Mouse (Mus musculus) v-Abl transformed pro-B cells (cell line): Measurements from ENCODE around the gene Setdb1.
"Not testable (repeated sequence)": the region's sequence is repeated elsewhere in the genome, so short reads cannot be mapped to it uniquely, and the experiment has no call there.

ENCODE experiments used
- in situ Hi-C, 2 experiments: fragments of 400-800 bp; cut with MboI; formaldehyde crosslinking; loops; one replicate each; pipeline ENCODE4 v1.15.1; 2025; ENCODE audit not compliant: unreplicated experiment in 2 of 2

Setdb1 gene

DNA sequence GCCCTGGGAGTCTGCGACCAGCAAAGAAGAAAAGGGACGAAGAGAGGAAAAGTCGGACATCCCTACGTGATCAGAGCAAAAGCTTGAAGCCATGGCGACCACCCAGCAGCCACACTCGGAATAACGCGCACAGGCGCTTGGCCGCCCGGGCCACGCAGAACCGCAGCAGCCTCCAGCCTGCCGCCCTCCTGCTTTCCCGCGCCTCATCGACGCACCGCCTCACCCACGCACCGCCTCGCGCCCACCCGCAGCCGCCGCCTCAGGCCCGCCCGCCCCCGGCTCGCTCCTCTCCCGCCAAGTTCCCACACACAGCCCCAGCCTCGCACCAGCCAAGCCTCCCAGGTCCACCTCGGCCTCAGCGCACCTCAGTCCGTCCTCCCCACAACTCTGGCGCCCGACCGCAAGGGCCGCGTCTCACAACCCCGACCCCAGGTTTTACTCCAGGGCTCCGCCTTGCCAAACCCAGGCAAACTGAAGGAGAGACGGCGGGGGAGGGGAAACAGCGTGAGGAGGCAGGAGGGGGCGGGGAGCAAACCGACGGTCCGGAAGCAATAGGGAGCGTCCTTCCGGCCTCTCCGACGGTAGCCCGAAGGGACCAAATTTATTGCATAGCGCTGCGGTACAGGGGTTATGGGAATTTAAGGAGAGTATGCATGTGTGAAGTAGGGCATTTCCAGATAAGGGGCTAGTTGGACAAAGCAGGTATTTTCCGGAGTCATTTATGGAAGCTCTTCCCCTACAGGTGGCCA, at the start of gene Setdb1:
Gene Setdb1, minus strand, starts transcription at position 502 of the 749 bp plus-strand sequence.
- in situ Hi-C loops: not testable (repeated sequence)

DNA sequence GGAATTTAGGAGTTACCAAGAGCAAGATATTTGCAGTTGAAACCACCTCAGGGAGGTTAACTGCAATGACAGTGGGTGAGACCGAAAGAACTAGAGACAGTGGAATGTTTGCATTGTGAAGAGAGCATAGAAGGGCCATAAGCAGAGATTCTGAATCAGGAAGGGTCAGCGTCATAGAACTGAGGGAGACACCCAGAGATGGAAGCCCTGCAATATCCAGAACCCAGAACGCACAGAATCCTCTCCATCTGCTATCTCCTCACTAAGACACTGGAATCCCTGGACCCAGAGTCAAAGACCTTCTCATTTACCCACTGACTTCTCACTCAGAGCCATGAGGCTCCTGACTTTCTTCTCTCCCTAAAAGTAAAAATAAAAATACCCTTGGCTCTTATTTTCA, 45.7 kb upstream of the Setdb1 start, which contains the start of gene 4930558C23Rik:
Gene 4930558C23Rik, minus strand, starts transcription at position 101 of the 400 bp plus-strand sequence.
- in situ Hi-C loops: no loop called here

DNA sequence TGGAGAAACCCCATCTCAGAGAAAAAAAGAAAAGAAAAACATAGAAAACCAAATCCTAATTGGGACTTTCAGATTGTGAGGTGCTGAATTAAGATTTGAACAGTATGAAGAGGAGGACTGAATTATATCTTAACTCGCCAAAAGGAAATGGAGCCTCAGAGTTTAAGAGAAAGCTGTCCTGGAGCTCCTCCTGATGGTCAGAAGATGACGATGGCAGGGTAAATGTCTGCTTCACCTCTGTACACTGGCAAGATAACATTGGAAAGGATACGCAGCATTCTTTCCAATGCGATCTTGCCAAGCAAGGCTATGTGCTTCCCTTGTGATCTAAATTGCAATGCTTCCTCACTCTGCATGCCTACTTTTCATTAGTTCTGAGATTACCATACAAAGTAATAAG, 37.4 kb upstream of the Setdb1 start:
- in situ Hi-C loops: no loop called here

DNA sequence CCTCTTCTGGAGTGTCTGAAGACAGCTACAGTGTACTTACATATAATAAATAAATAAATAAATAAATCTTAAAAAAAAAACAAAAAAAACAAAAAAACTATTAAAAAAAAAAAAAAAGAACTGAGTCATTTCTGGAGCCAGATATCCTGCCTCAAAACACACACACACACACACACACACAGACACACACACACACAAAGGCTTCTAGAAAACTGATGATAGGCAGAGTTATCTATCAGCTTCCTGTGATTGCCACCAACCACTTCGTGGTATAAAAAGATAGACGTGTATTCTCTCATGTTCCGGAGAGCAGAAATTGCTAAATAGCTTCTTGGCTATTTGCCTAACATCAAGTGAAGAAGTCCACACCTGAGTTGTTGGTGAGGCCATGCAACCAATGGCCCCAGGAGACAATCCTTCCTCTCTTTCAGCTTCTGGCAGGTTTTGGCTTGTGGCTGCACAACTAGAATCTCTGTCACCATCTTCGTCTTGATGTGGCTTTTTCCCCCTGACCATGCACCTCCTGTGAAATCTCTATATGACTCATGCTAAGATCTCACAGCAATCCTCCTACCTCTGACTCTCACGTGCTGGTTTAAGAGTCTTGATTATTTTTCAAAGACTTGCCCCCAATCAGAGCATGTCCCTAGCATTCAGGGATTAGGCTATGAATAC, 28.5 kb upstream of the Setdb1 start:
- in situ Hi-C loops: no loop called here

DNA sequence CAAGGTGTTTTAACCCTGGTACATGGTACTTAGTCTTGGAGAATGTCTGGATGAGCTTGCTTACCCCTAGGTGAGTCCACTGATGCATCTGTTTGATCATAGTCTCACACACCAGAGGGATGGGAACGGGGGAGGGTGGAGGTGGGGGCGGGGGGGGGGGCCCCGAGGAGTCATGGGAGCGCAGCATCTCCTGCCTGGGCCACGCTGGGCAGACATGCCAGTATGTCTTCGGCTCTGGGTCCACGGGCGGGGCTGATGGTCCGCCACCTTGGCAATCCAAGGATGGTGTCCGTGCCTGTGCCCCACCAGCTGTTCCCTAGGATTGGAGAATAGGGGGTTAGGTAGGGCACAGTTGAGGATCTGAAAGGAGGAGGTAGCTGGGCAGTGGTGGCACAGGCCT, 16.2 kb upstream of the Setdb1 start:
- in situ Hi-C loops: loop anchor here in 1 of 2 experiments (5.0 kb wide), 1 partner anchor 34 kb away; no protein-coding TSS in a partner anchor

DNA sequence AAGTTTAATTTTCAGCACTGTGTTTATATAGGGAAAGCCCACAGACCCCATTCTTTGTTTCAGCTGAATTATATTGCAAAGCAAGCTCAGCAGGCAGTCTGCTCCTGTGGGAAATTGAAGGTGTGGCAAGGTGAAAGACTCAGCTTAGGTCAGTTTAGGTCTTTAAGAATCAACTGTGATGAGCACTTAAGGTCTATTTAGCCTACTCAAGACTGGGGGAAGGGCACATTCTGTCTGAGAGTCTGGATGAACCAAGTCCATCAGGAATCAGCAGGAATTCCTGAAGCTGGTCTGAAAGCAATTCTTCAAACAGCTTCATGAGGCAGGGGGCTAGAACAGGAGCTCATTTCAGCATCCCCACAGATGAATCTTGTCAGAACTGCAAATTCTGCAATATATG, 13.1 kb upstream of the Setdb1 start:
- in situ Hi-C loops: loop anchor here in 1 of 2 experiments (5.0 kb wide), 1 partner anchor 37 kb away; no protein-coding TSS in a partner anchor

- in situ Hi-C loops: not testable (repeated sequence)
Observed at GRCm38 (mm10) chr3:95360276-95360675, 3.3 kb upstream of the Setdb1 start.

GRCm38 (mm10) chr3:95357746-95358145, 744 bp upstream of the Setdb1 start:
- in situ Hi-C loops: no loop called here

DNA sequence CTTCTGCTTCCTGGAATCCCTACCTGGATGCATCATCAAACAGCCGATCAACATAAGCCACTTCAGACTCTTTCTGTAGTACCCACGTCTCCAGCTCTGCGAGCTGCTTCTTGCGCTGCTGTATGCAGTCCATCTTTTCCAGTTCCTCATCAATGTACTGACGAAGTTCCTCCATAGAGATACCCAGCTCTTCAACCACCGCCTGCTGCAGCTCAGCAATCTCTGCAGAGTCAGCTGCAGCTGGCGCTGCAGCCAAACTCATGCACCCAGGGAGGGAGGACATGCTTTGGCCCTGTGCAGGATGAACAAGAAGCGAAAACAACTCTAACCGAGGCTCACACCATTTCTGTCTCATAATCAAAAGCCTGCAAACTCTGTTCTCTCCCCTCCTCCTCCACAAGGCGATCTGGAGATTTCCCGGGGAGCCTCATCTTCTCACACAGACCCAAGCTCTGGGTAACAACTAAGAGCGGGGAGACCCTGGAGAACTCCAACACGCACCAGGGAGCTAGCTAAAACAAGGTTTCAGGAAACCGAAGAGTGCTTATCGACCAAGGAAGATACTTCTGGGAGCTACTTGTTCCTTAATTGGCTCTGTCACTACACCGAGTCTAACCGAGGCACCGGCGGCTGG, 974 bp downstream of the Setdb1 start:
- in situ Hi-C loops: not testable (repeated sequence)

DNA sequence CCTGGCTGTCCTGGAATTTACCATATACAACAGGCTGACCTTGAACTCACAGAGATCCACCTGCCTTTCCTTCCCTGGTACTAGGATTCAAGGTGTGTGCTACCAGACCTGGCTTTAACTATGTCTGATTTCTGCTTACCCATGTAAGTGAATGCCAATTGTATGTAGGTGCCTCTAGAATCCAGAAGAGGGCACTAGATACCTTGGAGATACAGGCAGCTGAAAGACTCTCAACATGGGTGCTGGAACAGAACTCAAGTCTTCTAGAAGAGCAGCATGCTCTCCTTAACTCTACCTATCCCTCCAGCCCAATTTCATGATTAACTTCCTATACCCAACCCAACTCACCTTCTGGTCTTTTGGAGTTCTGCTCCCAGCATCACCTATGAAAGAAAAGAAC, 7.5 kb downstream of the Setdb1 start:
- in situ Hi-C loops: loop anchor here in 1 of 2 experiments (25.0 kb wide), 1 partner anchor 263 kb away; the partner anchor contains the start of gene Ensa

- in situ Hi-C loops: loop anchor here in 1 of 2 experiments (25.0 kb wide), 1 partner anchor 264 kb away; the partner anchor contains the start of gene Ensa
Observed at GRCm38 (mm10) chr3:95348343-95348742, 8.7 kb downstream of the Setdb1 start.

DNA sequence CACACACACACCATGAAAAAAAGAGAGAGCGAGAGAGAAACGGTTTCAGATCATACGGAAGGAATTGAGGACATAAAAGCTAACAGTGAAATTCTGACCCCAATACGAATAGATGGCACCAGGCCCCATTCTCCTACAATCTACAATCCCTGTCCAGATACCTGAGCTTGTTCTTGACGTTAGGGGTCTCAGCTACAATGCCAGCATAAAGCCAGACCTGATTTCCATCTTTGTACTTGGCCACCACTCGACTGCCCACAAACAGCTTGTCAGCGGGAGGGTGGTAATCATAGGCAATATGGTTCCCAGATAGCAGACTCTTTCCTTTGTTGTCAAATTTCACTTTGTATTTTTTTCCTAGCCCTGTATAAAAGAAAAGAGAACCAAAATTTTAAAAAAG, 10.5 kb downstream of the Setdb1 start:
- in situ Hi-C loops: loop anchor here in 1 of 2 experiments (25.0 kb wide), 1 partner anchor 266 kb away; the partner anchor contains the start of gene Ensa

GRCm38 (mm10) chr3:95343356-95344000, 13.5 kb downstream of the Setdb1 start:
- in situ Hi-C loops: loop anchor here in 1 of 2 experiments (25.0 kb wide), 1 partner anchor 269 kb away; the partner anchor contains the start of gene Ensa

DNA sequence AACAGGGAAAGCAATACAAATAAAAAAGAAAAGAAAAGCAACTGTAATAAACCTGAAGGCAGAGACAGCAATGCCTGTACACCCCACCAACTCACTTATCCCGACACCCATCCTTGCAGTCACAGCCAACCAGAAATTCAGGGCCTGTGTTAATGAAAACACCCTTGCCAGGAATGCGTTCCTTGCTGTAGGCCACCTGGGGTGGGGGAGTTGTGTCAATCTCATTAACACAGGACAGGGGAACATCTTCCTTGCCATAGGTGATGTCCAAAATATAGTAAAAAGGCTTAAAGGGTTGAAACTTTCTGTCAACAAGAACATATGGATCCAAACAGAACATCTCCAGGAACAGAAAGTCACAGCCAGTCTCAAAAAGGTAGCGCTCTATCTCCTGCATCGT, 18.8 kb downstream of the Setdb1 start:
- in situ Hi-C loops: loop anchor here in 1 of 2 experiments (25.0 kb wide), 1 partner anchor 274 kb away; the partner anchor contains the start of gene Ensa

- in situ Hi-C loops: loop anchor here in 1 of 2 experiments (25.0 kb wide), 1 partner anchor 275 kb away; the partner anchor contains the start of gene Ensa
Observed at GRCm38 (mm10) chr3:95337345-95337744, 19.7 kb downstream of the Setdb1 start.

GRCm38 (mm10) chr3:95331528-95331927, 25.5 kb downstream of the Setdb1 start:
- in situ Hi-C loops: loop anchor here in 1 of 2 experiments (25.0 kb wide), 1 partner anchor 281 kb away; the partner anchor contains the start of gene Ensa

GRCm38 (mm10) chr3:95328803-95329404, 28.1 kb downstream of the Setdb1 start:
- in situ Hi-C loops: loop anchor here in 1 of 2 experiments (25.0 kb wide), 1 partner anchor 283 kb away; the partner anchor contains the start of gene Ensa

GRCm38 (mm10) chr3:95324454-95325144, 32.4 kb downstream of the Setdb1 start:
- in situ Hi-C loops: loop anchor here in 1 of 2 experiments (25.0 kb wide), 1 partner anchor 288 kb away; the partner anchor contains the start of gene Ensa

DNA sequence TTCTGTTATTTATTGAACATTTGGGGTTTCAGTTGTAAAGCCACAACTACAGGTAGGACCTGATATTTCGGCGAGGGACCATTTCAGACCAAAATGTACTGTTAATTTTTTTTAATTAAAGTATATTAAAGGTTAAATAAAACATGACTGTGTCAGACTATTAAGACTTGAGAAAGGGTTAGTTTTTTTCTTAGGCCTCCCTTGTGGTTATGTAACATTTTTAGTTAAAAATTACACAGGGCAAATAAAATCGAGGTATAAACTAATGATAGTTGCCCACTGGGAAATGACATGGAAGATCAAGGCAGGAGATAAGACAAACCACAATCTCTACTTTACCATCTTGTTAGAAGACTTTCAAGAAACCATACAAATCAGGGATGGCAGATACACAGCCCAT, 33.6 kb downstream of the Setdb1 start:
- in situ Hi-C loops: no loop called here
